Mouse (Mus musculus) cerebellum, adult 9-10 months (tissue): ENCODE measurements around the gene Sfxn2.

Experiments
- DNase-seq: peaks from one replicate; pipeline ENCODE4 v3.0.0; 2022

Gene Sfxn2

DNA sequence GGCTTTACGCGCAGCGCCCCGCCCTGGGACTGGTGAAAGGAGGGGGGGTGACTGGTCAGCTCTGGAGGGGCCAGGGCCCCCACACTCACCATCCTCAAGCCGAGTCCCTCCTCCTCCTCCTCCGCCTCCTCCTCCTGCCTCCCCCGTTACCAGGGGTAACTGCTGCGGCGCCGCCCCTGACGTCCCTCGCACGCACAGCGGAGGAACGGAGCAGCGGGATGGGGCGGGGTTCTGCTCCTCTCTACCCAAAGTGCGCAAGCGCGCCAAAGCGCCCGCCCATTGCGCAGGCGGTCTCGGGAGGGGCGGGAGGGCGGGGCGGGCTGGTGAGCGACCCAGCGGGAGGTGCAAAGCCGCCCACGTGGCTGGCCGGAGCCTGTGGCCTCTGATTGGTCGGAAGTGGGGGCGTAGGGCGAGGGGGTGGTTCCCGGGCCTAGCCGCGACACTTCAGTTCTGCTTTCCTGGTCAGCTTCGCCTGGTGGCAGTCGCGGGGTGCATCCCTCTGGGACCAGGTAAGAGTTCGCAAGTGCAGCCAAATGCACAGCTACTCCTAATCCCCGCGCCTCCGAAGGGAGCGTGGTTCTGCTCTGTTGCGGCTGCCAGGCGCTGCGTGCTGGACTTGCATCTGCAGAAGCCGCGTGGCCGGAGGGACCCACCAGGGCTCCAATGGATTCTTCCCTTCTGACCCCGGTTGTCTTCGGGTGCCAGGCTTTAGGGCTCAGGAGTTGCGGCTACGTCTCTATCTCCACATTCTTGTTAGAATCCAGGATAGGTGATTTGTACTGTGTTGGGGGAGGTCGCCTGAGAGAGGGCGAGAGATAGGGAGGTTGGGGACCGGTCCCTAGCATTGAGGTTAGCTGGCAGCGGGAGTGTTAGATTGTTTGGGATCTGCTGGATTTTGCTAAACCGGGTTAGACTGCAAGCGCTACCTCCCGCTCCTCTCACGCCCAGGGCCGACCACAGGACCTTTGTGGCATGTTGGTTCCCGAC, at the start of gene Sfxn2, which contains the start of gene Arl3:
TSS of gene Sfxn2 (plus strand) at position 415 of the 987 bp plus-strand sequence.
TSS of gene Arl3 (minus strand) at position 248 of the 987 bp plus-strand sequence.
- DNase-seq = peak; percentile 93

GRCm38 (mm10) chr19:46523480-46524151, 49.5 kb upstream of the Sfxn2 start:
- DNase-seq = peak; percentile 69

DNA sequence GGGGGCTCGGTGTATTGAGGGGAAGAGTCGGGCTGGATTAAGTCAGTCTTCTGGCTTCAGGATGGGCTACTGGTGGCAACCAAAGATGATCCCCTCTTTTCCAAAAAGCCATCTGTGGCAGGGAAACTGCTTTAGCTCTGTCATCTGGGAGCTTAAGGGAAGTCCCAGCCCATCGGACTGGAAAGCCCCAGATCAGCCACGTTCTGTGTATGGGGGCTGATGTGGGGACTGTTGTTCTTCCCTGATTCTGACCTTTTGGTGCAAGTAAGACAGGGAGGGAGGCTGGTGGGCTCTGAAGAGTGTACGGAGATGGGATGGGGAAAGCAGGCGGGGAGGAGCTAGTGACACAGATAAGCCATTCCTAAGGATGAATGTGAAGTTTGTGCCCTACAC, 49.0 kb upstream of the Sfxn2 start:
- DNase-seq = no peak

DNA sequence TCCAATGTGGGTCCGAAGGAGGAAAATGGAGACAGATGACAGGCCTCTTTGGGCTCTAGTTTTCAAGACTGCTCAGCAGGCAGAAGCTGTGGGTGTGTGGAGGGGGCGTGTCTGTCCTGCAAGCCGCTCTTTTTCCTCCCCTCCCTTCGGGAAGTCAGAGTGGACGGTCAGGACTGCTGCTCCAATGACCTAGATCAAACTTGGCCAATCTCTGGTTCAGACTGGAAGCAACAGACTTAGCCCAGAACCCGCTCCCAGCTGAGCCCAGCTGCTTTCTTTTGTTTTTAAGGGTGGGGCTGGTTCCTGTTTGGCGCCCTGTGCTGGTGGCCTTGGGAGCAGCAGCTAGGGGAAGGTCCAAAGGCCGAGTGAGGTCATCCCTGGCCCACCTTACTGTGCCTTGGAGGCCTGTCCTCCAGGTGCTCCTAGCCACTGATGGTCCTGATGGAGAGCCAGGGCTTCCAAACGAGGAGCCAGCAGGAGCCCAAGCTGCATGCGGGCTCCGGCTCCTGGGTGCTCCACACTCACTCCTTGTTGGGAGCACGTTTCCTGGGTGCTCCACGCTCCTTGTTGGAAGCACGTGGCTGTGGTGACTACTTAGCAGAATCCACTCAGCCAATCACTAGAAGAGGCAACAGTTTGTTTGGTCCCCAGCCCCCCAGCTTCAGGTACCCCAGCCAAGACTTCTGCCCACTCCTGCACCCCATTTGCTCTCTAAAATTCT, 48.4 kb upstream of the Sfxn2 start:
- no peak for DNase-seq

DNA sequence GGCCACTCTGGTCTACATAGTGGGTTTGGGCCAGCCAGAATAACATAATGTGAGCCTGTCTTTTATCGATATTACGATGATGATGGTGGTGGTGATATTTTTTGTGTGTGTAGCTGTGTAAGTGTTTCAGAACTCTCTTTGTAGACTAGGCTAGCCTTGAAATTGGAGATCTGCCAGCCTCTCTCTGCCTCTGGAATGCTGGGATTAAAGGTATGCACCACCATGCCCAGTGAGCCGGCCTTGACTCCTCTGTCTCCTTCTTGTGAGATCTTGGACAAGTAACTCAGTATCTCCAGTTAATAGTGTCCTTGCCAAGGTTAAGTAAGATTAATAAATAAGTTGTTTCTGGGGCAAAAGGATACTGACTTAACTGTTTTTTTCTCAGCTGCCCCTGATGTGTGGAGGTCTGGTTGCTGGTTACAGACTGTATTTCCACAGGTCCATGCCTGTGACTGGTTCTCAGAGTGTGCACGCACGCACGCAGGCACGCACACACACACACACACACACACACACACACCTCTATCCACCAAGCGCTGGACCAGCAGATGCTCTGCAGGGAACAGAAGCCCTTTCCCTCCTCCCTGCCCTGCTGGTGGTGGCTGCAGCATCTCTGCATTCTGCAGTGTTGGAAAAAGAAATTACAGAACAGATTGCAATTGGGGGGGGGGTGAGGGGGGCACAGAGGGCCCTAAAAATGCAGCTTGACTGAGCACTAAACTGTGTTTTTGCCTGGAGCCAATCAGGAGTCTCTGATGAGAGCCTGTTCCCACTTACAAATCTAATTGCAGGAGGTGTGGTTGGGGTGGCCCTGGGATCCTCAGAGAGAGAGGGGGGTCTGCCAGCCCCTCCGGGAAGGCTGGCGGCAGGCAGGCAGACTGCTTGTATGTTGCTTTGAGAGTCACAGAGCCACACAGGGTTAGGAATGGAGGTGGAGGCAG, 47.2 kb upstream of the Sfxn2 start:
- DNase-seq = no peak

- DNase-seq = no peak
Observed at GRCm38 (mm10) chr19:46527632-46528528, 45.3 kb upstream of the Sfxn2 start.

GRCm38 (mm10) chr19:46528529-46529213, 44.5 kb upstream of the Sfxn2 start:
- peak; percentile 79 for DNase-seq

DNA sequence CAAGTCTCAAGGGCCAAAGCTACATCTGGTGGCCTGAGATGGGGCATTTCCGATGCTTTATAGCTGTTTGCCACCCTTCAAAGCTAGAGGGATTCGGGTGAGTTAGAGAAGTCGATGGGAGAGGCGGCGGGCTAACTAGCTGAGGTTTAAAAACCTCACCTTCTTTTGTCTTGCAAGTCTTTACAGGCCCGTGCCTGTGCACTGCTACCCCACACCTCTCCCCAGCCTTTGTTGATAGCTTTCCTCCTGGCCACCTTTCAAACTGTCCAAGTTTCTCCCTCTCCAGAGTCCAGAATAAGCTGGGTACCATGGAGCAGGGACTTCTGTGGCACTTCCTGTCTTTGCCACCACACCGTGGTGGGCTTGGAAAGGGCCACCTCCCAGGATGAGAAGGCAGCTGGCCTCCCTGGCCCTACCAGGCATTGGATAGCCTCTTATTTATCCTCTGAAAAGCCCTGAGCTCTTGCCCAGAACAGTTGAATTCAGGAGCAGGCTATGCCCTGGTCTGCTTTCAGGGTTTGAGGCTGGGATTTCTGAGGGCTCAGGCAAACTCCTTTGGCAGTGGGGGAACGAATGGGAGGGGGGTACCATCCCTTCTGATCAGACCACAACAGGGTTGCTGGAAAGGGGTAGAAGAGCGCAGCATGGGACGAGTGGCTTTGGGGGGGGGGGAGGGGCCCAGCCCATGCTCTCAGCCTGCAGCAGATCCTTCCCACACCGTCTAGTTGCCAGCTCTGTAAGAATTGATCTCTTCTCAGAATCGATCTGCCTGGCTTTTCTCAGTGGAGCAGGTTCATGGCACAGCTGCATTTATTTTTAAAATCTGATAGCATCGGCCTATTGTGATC, 43.3 kb upstream of the Sfxn2 start:
- DNase-seq = no peak

- no peak for DNase-seq
Observed at GRCm38 (mm10) chr19:46530449-46530990, 42.6 kb upstream of the Sfxn2 start.

DNA sequence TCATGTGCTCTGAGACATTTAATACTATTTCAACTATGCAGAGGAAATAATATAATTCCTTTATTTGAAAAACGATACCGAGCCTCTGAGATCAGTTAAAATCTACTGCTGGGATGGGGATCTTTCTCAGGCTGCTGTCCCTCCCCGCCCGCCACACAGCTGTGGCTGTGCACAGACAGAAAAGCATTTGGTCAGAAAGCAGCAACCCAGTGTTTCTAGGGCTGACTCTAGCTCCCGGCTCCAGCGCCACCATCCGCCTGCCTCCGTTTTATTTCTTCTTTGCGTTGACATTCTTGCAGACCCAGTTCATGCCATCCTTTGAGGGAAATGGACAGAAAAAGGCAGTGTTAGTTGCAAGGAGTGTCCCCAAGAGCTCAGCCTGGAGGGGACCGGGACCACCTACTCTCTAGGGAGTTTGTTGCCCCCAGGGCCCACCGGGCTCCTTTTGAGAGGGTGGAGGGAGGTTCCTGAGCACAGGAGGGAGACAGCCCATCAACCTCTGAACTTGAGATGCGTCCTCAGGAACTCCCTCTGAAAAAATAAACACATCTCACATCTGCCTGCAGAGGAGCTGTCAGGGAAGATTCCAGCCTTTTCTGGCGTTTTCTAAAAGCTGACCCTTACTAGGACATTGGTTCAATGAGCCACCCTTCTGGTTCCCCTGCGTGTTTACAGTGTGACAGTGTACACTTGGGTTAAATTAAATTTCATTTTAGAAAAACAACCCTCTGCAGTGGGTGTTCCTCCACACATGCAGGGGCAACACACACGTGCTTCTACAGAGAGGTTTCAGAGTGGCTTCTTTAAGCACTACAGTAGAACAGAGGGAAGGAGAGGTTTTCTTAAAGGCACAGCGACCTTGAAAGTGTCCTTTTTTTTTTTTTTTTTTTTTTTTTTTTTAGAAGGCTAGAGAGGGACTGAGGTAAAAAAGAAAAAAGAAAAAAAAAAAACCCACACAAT, 41.8 kb upstream of the Sfxn2 start:
- no peak for DNase-seq

DNA sequence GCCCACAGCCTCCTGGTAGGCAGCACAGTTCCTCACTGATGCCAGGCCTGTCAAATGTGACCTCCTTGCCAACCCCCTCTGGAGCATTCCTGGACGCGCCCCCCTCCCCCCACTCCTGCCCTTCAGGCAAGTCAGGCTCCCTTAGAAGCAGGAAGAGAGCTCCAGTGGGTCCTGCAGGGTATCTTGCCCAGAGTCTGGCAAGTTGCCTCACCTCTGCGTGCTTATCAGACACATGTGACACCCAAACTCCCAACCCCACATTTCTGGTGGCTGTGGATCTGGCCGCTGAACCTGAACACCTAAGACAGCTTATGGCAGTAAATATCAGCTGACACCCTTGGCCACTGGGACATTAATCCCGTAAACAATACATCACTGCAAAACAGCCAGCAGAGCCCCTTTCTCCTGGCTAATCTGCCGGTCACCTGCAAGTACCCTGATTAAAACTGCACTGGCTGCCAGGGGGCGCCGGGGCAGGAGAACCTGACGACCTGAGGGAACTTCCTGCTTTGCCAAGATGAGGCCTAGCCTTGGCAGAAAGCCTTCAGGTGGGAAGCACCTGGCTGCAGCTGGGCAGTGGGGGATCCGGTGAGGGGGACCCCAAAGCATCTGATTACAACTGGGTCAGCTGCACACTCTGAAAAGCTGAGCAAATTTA, 41.0 kb upstream of the Sfxn2 start:
- DNase-seq = no peak

DNA sequence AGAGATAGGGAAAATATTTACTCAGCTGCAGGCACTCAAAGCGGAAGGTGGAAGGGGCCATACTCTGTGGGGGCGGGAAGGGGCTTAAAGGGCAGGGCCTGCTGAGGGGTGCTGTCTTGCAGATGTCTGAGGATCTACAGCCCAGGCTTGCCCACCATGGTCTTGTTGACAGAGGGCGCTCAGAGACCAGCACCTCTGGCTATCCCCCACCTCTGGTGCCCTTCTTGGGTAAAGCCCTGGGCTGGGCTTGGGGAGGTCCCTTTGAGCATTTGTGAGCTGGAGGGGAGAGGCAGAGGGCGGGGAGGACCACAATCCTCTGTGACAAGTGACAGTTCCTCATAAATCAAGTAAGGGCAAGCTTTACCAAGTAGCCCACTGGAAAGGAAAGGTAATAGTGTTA, 40.1 kb upstream of the Sfxn2 start:
- no peak for DNase-seq

GRCm38 (mm10) chr19:46533525-46533924, 39.6 kb upstream of the Sfxn2 start:
- DNase-seq = no peak

DNA sequence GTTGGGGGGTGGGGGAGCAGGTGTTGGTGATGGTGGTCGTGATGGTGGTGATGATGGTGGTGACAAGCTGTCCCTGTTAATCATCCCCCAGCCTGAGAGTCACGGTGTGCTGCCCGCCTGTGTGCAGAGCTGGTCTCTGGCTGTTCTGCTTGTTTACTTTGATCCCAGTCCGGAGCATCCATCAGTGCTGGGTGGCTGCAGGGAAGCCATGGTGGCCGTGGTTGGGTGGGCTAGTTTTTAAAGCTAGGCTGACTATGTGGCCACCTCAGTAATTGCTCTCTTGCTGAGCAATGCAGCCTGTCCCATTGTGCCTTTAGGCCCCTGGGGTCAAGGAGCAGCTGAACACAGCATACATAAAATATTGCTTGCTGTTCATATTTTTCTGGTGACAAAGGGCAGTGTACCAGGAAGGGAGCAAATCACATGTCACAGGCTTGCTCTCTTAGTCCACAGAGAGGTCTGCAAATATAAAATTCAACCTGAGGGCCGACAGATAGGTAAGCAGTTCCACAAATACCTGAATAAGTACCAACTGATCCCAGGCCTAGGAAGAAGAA, 38.5 kb upstream of the Sfxn2 start:
- no peak for DNase-seq

DNA sequence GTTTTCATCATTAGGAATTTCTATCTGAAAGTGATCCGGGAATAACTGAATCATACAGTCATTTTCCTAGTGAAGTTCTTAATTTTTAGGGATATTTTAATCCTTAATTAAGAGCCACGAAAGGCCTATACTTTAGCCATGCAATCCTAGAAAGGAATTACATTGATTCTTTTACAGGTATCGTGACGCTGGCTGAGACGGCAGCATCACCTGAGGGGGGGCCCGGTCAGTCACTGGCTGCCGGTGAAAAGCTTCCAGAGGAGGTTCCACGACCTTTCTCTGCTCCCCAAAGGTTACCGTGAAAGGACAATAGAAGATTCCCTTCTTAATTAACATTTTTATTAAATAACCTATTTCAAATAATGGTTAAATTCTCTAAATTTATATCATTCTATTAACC, 35.8 kb upstream of the Sfxn2 start:
- DNase-seq = no peak

DNA sequence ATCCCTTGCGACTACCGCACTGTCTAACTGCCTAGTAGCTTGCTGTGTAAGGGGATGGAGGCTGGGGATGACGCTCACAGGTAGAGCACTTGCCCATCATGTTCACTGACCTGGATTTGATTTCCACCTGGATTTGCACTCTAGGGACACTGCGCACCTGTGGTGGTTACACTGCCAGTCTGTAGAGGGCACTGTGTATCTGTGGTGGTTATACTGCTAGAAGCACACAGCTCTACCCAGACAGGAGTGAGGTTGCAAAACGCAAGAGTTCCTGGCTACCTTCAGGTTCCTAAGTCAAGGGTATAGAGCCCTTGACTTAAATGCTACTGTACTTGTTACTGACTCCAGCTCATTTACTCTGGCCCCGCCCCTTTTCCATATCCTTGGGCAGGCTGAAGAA, 35.0 kb upstream of the Sfxn2 start:
- no peak for DNase-seq

- no peak for DNase-seq
Observed at GRCm38 (mm10) chr19:46542750-46543149, 30.4 kb upstream of the Sfxn2 start.
